Mouse (Mus musculus): ENCODE results near the gene E030025P04Rik.

E030025P04Rik gene

DNA sequence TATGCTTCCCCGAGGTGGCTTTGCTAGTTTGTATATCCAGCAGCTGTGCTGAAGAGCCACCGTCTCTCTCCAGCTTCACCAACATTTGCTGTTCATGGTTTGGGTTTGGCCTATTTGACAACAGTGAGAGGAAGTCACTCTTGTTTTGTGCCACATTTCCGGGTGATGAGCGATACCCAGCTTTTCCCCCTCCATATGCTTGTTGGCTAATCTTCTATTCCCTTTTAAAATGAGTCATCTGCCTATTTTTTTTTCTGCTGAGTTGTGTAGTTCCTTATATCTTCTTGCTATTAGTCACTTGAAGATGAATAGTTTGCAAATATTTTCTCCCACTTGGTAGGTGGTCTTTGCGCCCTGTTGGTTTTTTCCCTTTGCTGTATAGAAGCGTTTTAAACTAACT lies 43.9 kb downstream of the E030025P04Rik start:
- DNase-seq: no peak

- no peak for DNase-seq
These were observed 52.3 kb downstream of the E030025P04Rik start for GRCm38 (mm10) chr11:109091821-109092220.

All from thymus, adult 18-20 months (tissue).